Mouse (Mus musculus): ENCODE data around the gene Igdcc3. TPM values are rescaled to one million over a fixed set of nuclear protein-coding genes. Genes with fewer than 3 reads are reported as not detected.

The Igdcc3 gene
- total and polyA plus RNA-seq, 3 experiments: 0.21 to 0.26 TPM; not detected in 1

DNA sequence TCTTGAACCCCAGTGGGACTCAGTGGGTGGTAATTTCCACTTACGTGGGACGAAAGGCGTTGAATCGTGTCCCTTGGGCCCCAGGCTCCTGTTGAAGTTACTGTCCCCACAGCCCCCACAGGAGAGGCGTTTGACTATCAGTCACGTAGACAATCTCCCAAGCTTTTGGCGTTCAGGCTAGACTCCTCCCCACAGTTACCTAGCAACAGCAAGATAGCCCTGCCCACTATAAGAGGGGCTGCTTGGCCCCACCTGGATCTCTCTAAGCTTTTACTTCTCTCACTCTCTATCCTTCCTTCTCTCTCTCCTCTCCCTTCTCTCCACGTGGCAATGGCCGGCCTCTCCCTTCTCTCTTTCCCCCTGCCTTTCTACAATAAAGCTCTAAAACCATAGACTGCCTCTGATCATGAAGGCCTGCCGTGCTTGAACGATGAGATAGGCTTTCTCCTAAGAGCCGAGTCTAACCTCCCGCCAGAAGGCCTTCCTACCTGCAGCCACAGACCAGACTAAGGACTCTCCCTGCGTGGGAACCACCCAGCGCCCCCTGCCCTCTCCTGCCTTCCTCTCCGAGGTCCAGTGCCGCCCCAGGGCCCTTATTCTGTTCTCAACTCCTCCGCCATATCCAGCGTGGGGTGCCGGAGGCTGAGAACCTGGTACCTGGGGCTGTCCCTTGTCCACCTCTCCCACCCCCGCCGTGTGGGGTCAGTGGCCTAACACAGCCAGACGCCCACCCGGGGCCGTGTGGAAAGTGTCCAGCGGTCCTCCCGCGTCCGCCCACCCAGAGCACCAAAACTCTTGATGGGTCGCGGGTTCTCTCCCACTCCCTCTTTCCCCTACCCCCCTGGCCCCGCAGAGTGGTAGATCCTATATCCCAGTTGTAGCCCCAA, 67.5 kb downstream of the Igdcc3 start:
- in situ Hi-C loops (cut with MboI; ENCODE audit: low pct_ligation_motif_present, low pct_unique_long_range_greater_than_20kb, low sequenced_read_pairs): no loop called here
- Histone ChIP-seq H3K4me2 (ENCODE audit: insufficient read depth, low read depth, poor library complexity, severe bottlenecking) (no peak overlapping the region), H3K4me3 (replicated peaks in 1 of 3; ENCODE audit: low read depth in 2 of 3, low read length in 2 of 3, poor library complexity in 1 of 3) (no peak overlapping the region), H3K79me2 (replicated peaks; ENCODE audit: control insufficient read depth, extremely low read depth, insufficient read depth, poor library complexity, severe bottlenecking) (no peaks in the 10 kb centered on the region), H3K9me3 (replicated peaks; ENCODE audit: low read length) (no peaks in the 10 kb centered on the region), H3K4me1 (ENCODE audit: control insufficient read depth in 1 of 2, insufficient read depth in 2 of 2) (peaks cover 3 to 13% of the 10 kb centered on the region in 2 experiments; a peak in 2 of 4 replicates), H3K36me3 (replicated peaks in 1 of 2; ENCODE audit: control insufficient read depth in 1 of 2, insufficient read depth in 1 of 2, low read length in 1 of 2) (no peaks in the 10 kb centered on the region), H3K27me3 (replicated peaks) (peaks cover 2% of the 10 kb centered on the region), H3K27ac (ENCODE audit: insufficient read depth, low read depth) (no peak overlapping the region), H3K9ac (ENCODE audit: insufficient read depth, low read depth) (no peak overlapping the region)
- TF ChIP-seq UBTF (IDR thresholded peaks at IDR 0.05; ENCODE audit: low read depth, low read length) (no peak), MAFK (IDR thresholded peaks at IDR 0.05; ENCODE audit: insufficient replicate concordance, low read length) (no peak)
- no peak for DNase-seq (ENCODE audit: extremely low read depth)
- dilution Hi-C loops (cut with MboI; ENCODE audit: extremely low pct_ligation_motif_present, extremely low pct_unique_long_range_greater_than_20kb, low sequenced_read_pairs): no loop called here

GRCm38 (mm10) chr9:65211598-65211997, 70.6 kb downstream of the Igdcc3 start:
- Histone ChIP-seq H3K4me2 (ENCODE audit: insufficient read depth, low read depth, poor library complexity, severe bottlenecking) (no peak overlapping the region), H3K9me3 (replicated peaks; ENCODE audit: low read length) (no peaks in the 10 kb centered on the region), H3K9ac (ENCODE audit: insufficient read depth, low read depth) (no peak overlapping the region), H3K4me1 (ENCODE audit: control insufficient read depth in 1 of 2, insufficient read depth in 2 of 2) (peaks cover 0 to 19% of the 10 kb centered on the region in 2 experiments; a peak in 2 of 4 replicates), H3K79me2 (replicated peaks; ENCODE audit: control insufficient read depth, extremely low read depth, insufficient read depth, poor library complexity, severe bottlenecking) (no peaks in the 10 kb centered on the region), H3K4me3 (replicated peaks in 1 of 3; ENCODE audit: low read depth in 2 of 3, low read length in 2 of 3, poor library complexity in 1 of 3) (no peak overlapping the region), H3K27ac (ENCODE audit: insufficient read depth, low read depth) (no peak overlapping the region), H3K27me3 (replicated peaks) (peaks cover 9% of the 10 kb centered on the region), H3K36me3 (replicated peaks in 1 of 2; ENCODE audit: control insufficient read depth in 1 of 2, insufficient read depth in 1 of 2, low read length in 1 of 2) (no peaks in the 10 kb centered on the region)
- DNase-seq (ENCODE audit: extremely low read depth): no peak
- dilution Hi-C loops (cut with MboI; ENCODE audit: extremely low pct_ligation_motif_present, extremely low pct_unique_long_range_greater_than_20kb, low sequenced_read_pairs): no loop called here
- in situ Hi-C loops (cut with MboI; ENCODE audit: low pct_ligation_motif_present, low pct_unique_long_range_greater_than_20kb, low sequenced_read_pairs): no loop called here
- TF ChIP-seq SMC3 (IDR thresholded peaks at IDR 0.05; ENCODE audit: low read depth, low read length) (no peak), RCOR1 (conservative IDR thresholded peaks at IDR 0.05; ENCODE audit: low read depth, low read length) (no peak), CHD2 (IDR thresholded peaks at IDR 0.05; ENCODE audit: low read length) (no peak), E2F4 (IDR thresholded peaks at IDR 0.05; ENCODE audit: insufficient replicate concordance, low read depth, low read length) (no peak), CTCF (conservative IDR thresholded peaks at IDR 0.05 in 1 of 2, IDR thresholded peaks at IDR 0.05 in 1 of 2; ENCODE audit: low read depth in 2 of 2, low read length in 2 of 2) (no peak), MEF2A (IDR thresholded peaks at IDR 0.05; ENCODE audit: borderline replicate concordance, low read depth, low read length) (no peak), RAD21 (IDR thresholded peaks at IDR 0.05; ENCODE audit: low read depth, low read length) (no peak), USF2 (conservative IDR thresholded peaks at IDR 0.05; ENCODE audit: low read depth, low read length) (no peak), EP300 (IDR thresholded peaks at IDR 0.05; ENCODE audit: low read length) (no peak), GABPA (IDR thresholded peaks at IDR 0.05; ENCODE audit: insufficient replicate concordance, low read depth, low read length) (no peak), CHD1 (IDR thresholded peaks at IDR 0.05; ENCODE audit: low read depth, low read length) (no peak), HCFC1 (IDR thresholded peaks at IDR 0.05; ENCODE audit: low read depth, low read length) (no peak), SIN3A (IDR thresholded peaks at IDR 0.05; ENCODE audit: low read length) (no peak), BHLHE40 (IDR thresholded peaks at IDR 0.05; ENCODE audit: low read depth, low read length) (no peak), USF1 (IDR thresholded peaks at IDR 0.05; ENCODE audit: low read depth, low read length) (no peak), MAZ (IDR thresholded peaks at IDR 0.05; ENCODE audit: low read depth, low read length) (no peak)

Data from CH12.LX (cell line).